Comparison of ENCODE assay signal across 20 mouse cellular contexts in genomic region chr2:18264579-18264978, GRCm38 (mm10).
"Had no signal": no experiment of that assay in that cellular context is flagged by ENCODE, and none has a peak within 500 bp of the region (broad histone marks: within the 10 kb centered on the region; RNA-seq: fewer than 3 reads in every experiment).

No protein-coding gene starts in this region.

- H3K4me1 ChIP-seq: limb, embryonic 12.5 days; limb, embryonic 15.5 days; lung, embryonic 15.5 days; midbrain, embryonic 10.5 days; neural tube, embryonic 12.5 days; neural tube, embryonic 15.5 days had no signal

- H3K4me3 ChIP-seq: limb, embryonic 12.5 days; limb, embryonic 15.5 days; lung, embryonic 15.5 days; megakaryocyte, embryonic 14.5 days; midbrain, embryonic 10.5 days; neural tube, embryonic 12.5 days; neural tube, embryonic 15.5 days had no signal

- H3K9ac ChIP-seq: limb, embryonic 12.5 days; limb, embryonic 15.5 days; liver, embryonic 14.5 days; liver, postnatal 0 days; lung, embryonic 15.5 days; neural tube, embryonic 12.5 days; neural tube, embryonic 15.5 days had no signal

- H3K4me2 ChIP-seq: limb, embryonic 12.5 days; limb, embryonic 15.5 days; liver, embryonic 11.5 days; lung, embryonic 15.5 days; neural tube, embryonic 12.5 days; neural tube, embryonic 15.5 days had no signal

- ATAC-seq: intestine, embryonic 16.5 days; liver, postnatal 0 days had no signal

- H3K27me3 ChIP-seq: limb, embryonic 12.5 days; limb, embryonic 15.5 days; lung, embryonic 15.5 days; megakaryocyte, embryonic 14.5 days; neural tube, embryonic 12.5 days; neural tube, embryonic 15.5 days had no signal

- DNase-seq: kidney, adult 18-20 months; kidney, adult 9 months; kidney, postnatal 25 days; liver, postnatal 0 days; midbrain, embryonic 14.5 days; right cerebral cortex, adult 18-20 months; right cerebral cortex, postnatal 14 days; right cerebral cortex, postnatal 4 days; thymus, postnatal 36 days had no signal

- H3K9me3 ChIP-seq: limb, embryonic 12.5 days; limb, embryonic 15.5 days; lung, embryonic 15.5 days; megakaryocyte, embryonic 14.5 days; midbrain, embryonic 10.5 days; neural tube, embryonic 12.5 days; neural tube, embryonic 15.5 days had no signal

- H3K27ac ChIP-seq: limb, embryonic 12.5 days; limb, embryonic 15.5 days; liver, embryonic 14.5 days; lung, embryonic 15.5 days; midbrain, embryonic 10.5 days; neural tube, embryonic 12.5 days; neural tube, embryonic 15.5 days; stomach, postnatal 0 days had no signal

- H3K36me3 ChIP-seq: limb, embryonic 12.5 days; lung, embryonic 15.5 days; midbrain, embryonic 10.5 days; neural tube, embryonic 12.5 days had no signal
